Mouse (Mus musculus): ENCODE data around the gene Dph1. TPM values are rescaled to one million over a fixed set of nuclear protein-coding genes. Genes with fewer than 3 reads are reported as not detected.

Gene Dph1
- polyA plus RNA-seq, 1 experiment = 3.5 TPM

- H3K4me3 ChIP-seq (replicated peaks; ENCODE audit: control insufficient read depth, low read depth, low read length) = no peak overlapping the region
- WGBS = 84% methylated on average over 4 of the region's 4 CpGs
- no peak for TF ChIP-seq CTCF (IDR thresholded peaks at IDR 0.05; ENCODE audit: control insufficient read depth, insufficient read depth, low read length)
- TF ChIP-seq POLR2A (IDR thresholded peaks at IDR 0.05; ENCODE audit: borderline replicate concordance, control insufficient read depth, low read depth, low read length) = no peak
- H3K4me1 ChIP-seq (ENCODE audit: control insufficient read depth, insufficient read depth, low read length) = no peaks in the 10 kb centered on the region
- H3K27ac ChIP-seq (ENCODE audit: control insufficient read depth, insufficient read depth, low read depth, low read length, poor library complexity) = no peak overlapping the region
These were observed 7.8 kb upstream of the Dph1 start for GRCm38 (mm10) chr11:75198792-75199191.

DNA sequence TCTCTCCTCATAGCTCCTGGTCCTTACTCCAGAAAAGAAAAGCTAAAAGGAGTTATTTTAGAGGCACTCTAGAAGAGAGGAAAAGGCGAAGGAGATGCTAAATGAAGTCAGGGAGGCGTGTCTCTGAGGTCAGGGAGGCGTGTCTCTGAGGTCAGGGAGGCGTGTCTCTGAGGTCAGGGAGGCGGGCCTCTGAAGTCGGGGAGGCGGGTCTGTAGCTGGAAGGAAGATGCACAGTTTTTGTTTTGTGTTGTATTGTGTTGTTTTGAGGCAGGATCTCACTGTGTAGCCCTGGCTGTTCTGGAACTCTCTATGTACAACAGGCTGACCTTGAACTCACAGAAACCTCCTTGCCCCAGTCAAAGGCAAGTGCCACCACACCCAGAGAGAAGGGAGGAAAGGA lies 6.9 kb upstream of the Dph1 start:
- TF ChIP-seq CTCF (IDR thresholded peaks at IDR 0.05; ENCODE audit: control insufficient read depth, insufficient read depth, low read length) = no peak
- TF ChIP-seq POLR2A (IDR thresholded peaks at IDR 0.05; ENCODE audit: borderline replicate concordance, control insufficient read depth, low read depth, low read length) = no peak
- H3K4me1 ChIP-seq (ENCODE audit: control insufficient read depth, insufficient read depth, low read length) = no peaks in the 10 kb centered on the region
- 54% methylated on average over 7 of the region's 7 CpGs for WGBS

GRCm38 (mm10) chr11:75196131-75196530 lies 5.1 kb upstream of the Dph1 start:
- Histone ChIP-seq H3K27ac (ENCODE audit: control insufficient read depth, insufficient read depth, low read depth, low read length, poor library complexity) (no peak overlapping the region), H3K4me1 (ENCODE audit: control insufficient read depth, insufficient read depth, low read length) (no peaks in the 10 kb centered on the region), H3K4me3 (replicated peaks; ENCODE audit: control insufficient read depth, low read depth, low read length) (no peak overlapping the region)
- TF ChIP-seq CTCF (IDR thresholded peaks at IDR 0.05; ENCODE audit: control insufficient read depth, insufficient read depth, low read length) = no peak
- TF ChIP-seq POLR2A (IDR thresholded peaks at IDR 0.05; ENCODE audit: borderline replicate concordance, control insufficient read depth, low read depth, low read length) = no peak
- 61% methylated on average over 6 of the region's 6 CpGs for WGBS

More for the DNA sequence above, 6.9 kb upstream of the Dph1 start:
- no peak overlapping the region for H3K27ac ChIP-seq (ENCODE audit: control insufficient read depth, insufficient read depth, low read depth, low read length, poor library complexity)
- no peak overlapping the region for H3K4me3 ChIP-seq (replicated peaks; ENCODE audit: control insufficient read depth, low read depth, low read length)

DNA sequence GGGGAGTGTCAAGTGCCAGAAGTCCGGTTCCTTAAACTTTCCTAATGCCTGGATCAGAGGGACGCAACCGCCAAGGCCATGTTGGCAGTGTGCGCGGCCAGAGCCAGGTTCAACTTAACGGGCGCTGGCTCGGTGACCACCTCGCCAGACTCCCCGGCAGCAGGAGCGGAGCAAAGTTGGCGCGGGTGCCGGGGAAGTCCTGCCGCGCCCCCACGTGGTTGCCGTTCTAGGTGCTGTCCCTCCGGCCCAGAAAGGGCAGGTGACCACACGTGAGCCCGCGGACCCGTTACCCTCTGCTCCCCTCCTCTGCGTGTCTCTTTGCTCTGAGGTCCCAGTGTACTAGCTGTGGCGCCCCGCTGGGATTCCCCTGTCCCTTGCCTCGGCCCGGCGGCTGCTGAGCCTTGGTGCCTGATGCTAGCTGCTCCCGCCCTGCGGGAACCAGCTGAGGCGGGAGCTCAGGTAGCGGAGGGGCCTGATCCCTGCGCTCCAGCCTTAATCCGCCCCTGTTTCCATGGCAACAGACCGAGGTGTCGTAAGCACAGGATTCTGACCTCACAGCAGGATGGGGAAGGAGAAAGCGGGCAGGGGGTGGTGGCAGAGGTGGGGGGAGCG lies 3.9 kb upstream of the Dph1 start:
- WGBS = 1% methylated on average over 39 of the region's 39 CpGs
- Histone ChIP-seq H3K4me3 (replicated peaks; ENCODE audit: control insufficient read depth, low read depth, low read length) (peak overlapping the region; percentile 33), H3K27ac (ENCODE audit: control insufficient read depth, insufficient read depth, low read depth, low read length, poor library complexity) (no peak overlapping the region)

GRCm38 (mm10) chr11:75194121-75194849 lies 3.2 kb upstream of the Dph1 start:
- H3K4me1 ChIP-seq (ENCODE audit: control insufficient read depth, insufficient read depth, low read length) = no peaks in the 10 kb centered on the region
- H3K27ac ChIP-seq (ENCODE audit: control insufficient read depth, insufficient read depth, low read depth, low read length, poor library complexity) = no peak overlapping the region; the same call in 1 of the 2 replicates
- WGBS = under 1% methylated on average over 52 of the region's 52 CpGs
- H3K4me3 ChIP-seq (replicated peaks; ENCODE audit: control insufficient read depth, low read depth, low read length) = peak overlapping the region; percentile 30
- TF ChIP-seq CTCF (IDR thresholded peaks at IDR 0.05; ENCODE audit: control insufficient read depth, insufficient read depth, low read length) (no peak), POLR2A (IDR thresholded peaks at IDR 0.05; ENCODE audit: borderline replicate concordance, control insufficient read depth, low read depth, low read length) (no peak)

More for the DNA sequence above, 3.9 kb upstream of the Dph1 start:
- TF ChIP-seq POLR2A (IDR thresholded peaks at IDR 0.05; ENCODE audit: borderline replicate concordance, control insufficient read depth, low read depth, low read length) = no peak
- no peak for TF ChIP-seq CTCF (IDR thresholded peaks at IDR 0.05; ENCODE audit: control insufficient read depth, insufficient read depth, low read length)
- no peaks in the 10 kb centered on the region for H3K4me1 ChIP-seq (ENCODE audit: control insufficient read depth, insufficient read depth, low read length)

DNA sequence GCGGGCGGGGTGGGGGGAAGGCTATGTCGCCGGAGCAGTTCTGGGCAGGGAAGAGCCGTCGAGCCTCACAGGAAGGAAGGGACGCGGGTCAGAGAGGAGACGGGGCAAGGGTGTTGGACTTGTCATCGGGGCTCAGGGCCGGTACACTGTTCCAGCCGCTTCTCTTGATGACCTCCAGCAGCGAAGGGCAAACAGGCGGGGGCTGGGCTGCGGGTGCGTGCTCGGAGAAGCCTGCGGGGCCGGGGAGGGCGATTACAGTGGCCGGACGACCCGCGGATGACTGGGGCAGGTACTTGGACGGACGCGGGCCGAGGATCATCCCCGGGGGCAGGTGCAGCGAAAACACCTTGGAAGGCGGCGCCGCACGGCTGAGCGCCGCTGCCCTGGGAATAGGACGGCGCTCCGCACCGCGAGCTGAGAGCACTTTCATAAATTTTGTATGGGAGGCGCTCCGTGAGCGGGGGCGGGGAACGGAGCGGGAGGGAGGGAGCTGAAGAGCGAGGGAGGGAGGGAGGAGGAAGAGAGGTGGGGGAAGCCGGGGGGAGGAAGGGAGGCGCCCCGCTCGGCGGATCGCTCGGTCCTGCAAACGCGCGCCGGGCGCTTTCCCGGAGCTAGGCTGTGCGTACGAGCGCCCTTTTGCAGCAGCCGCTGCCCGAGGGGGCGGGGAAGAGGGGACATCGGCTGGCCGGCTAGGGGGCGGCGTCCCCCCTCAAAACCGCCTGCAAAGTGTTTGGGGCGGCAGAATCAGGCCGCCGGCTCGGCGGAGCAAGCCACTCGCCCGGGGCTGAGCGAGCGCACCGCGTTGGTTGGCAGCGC lies 2.4 kb upstream of the Dph1 start, which contains the start of gene Rtn4rl1:
Gene Rtn4rl1 (plus strand): TSS at position 528 of the 816 bp plus-strand sequence.
- Histone ChIP-seq H3K4me1 (ENCODE audit: control insufficient read depth, insufficient read depth, low read length) (no peaks in the 10 kb centered on the region), H3K27ac (ENCODE audit: control insufficient read depth, insufficient read depth, low read depth, low read length, poor library complexity) (peak within 1 kb of the TSS; percentile 24; the same call in 1 of the 2 replicates), H3K4me3 (replicated peaks; ENCODE audit: control insufficient read depth, low read depth, low read length) (peak within 1 kb of the TSS; percentile 30)
- WGBS = 1% methylated on average over 82 of the region's 84 CpGs
- TF ChIP-seq POLR2A (IDR thresholded peaks at IDR 0.05; ENCODE audit: borderline replicate concordance, control insufficient read depth, low read depth, low read length) = no peak; the same call in 1 of the 2 replicates
- TF ChIP-seq CTCF (IDR thresholded peaks at IDR 0.05; ENCODE audit: control insufficient read depth, insufficient read depth, low read length) = no peak

DNA sequence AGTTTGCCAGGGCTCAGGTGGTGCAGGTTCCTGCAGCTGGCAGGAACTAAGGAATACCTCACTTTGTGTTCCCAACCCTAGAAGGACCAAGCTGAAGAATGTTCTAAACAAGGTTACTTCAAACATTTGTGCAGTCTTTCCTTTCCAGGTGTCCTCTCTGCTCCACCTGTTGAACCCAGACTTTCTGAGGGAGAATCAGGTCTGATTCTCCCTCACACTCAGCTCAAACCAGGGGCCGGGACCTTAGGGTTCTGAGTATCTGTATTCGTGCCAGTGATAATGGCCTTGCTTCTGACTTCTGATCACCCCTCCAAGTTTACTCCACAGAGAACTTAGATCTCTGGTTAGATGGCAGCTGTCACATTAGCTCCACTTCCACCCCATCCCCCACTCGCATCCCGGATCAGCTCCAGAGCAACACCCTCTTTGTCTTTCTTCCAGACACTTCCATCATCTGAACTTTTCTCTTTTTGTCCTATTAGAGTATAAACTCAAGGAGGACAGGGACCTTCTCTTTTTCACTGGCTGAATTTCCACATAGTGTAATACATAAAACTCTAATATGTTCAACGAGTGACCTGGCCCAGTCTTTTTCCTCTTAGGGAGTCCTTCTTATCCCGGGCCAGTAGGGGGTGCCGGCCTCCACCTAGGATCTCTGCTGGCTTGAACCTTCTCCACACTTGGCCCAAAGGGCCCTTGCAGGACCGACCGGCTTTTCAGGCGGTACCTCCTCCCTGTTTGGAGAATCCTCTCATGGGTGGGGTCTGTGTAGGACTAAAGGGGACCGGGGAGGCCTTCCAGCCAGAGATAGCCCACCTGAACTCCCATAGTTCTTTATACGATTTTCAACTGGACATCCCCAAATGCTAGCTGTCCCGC lies 1.5 kb upstream of the Dph1 start:
- 28% methylated on average over 13 of the region's 13 CpGs for WGBS
- TF ChIP-seq POLR2A (IDR thresholded peaks at IDR 0.05; ENCODE audit: borderline replicate concordance, control insufficient read depth, low read depth, low read length) (no peak), CTCF (IDR thresholded peaks at IDR 0.05; ENCODE audit: control insufficient read depth, insufficient read depth, low read length) (peak; percentile 63)
- no peak overlapping the region for H3K27ac ChIP-seq (ENCODE audit: control insufficient read depth, insufficient read depth, low read depth, low read length, poor library complexity)
- no peaks in the 10 kb centered on the region for H3K4me1 ChIP-seq (ENCODE audit: control insufficient read depth, insufficient read depth, low read length)
- H3K4me3 ChIP-seq (replicated peaks; ENCODE audit: control insufficient read depth, low read depth, low read length) = no peak overlapping the region
